Mouse (Mus musculus) heart, postnatal 0 days (tissue): ENCODE measurements at regions not wholly inside any gene's neighbourhood (a gene's known extent, or its start where the extent isn't known, plus 50 kb on each side); places are given as distances from the start of the nearest gene placed in this dataset.
A peak's percentile ranks its signal among the peaks of the same experiment; 100 is the strongest.

Experiments
- ATAC-seq: fragments of 200-750 bp; cut with Nextera tagmentation; 2 replicates; pipeline ENCODE4 v1.8.0; 2017; ENCODE audit warnings: low read depth, moderate number of reproducible peaks, moderate library complexity; ENCODE audit not compliant: insufficient read depth
- DNase-seq: peaks from one replicate; pipeline ENCODE4 v3.0.0-alpha.2; 2016; ENCODE audit warnings: low spot score
- H3K27ac ChIP-seq: fragments of 300-500 bp; sonication (generic); 2 replicates; pipeline ENCODE4 v1.5.1; 2014; ENCODE audit warnings: low read depth, mild to moderate bottlenecking
- H3K27me3 ChIP-seq: fragments of 300-500 bp; sonication (generic); 2 replicates; pipeline ENCODE4 v1.6.1; 2014; ENCODE audit warnings: low read length, mixed read lengths; ENCODE audit not compliant: control insufficient read depth, insufficient read depth
- H3K36me3 ChIP-seq: fragments of 300-500 bp; sonication (generic); replicated peaks from 2 replicates; pipeline ENCODE4 v1.6.1; 2014; ENCODE audit warnings: low read length, mixed read lengths; ENCODE audit not compliant: control insufficient read depth, insufficient read depth
- H3K4me1 ChIP-seq: fragments of 300-500 bp; sonication (generic); 2 replicates; pipeline ENCODE4 v1.6.1; 2014; ENCODE audit warnings: antibody characterized with exemption; ENCODE audit not compliant: control insufficient read depth, insufficient read depth
- H3K4me2 ChIP-seq: fragments of 300-500 bp; sonication (generic); 2 replicates; pipeline ENCODE4 v1.6.1; 2014; ENCODE audit warnings: low read depth, mild to moderate bottlenecking, low read length, moderate library complexity
- H3K4me3 ChIP-seq: fragments of 300-500 bp; sonication (generic); 2 replicates; pipeline ENCODE4 v1.5.1; 2014; ENCODE audit warnings: low read depth, low read length
- H3K9ac ChIP-seq: fragments of 300-500 bp; sonication (generic); replicated peaks from 2 replicates; pipeline ENCODE4 v1.6.1; 2014; ENCODE audit warnings: low read depth, low read length, mixed read lengths
- H3K9me3 ChIP-seq: fragments of 300-500 bp; sonication (generic); replicated peaks from 2 replicates; pipeline ENCODE4 v1.6.1; 2016; ENCODE audit warnings: low read length; ENCODE audit not compliant: control insufficient read depth
- CTCF ChIP-seq: IDR thresholded peaks from 2 replicates; pipeline ENCODE4 v1.5.1; 2016; ENCODE audit warnings: antibody characterized with exemption, control low read depth, low read depth
- EP300 ChIP-seq: IDR thresholded peaks from 2 replicates; pipeline ENCODE4 v1.6.1; 2016; ENCODE audit warnings: antibody characterized with exemption, low read depth
- WGBS: fragments of 180-500 bp; shearing (Covaris S2); extraction: QIAGEN DNeasy Blood & Tissue Kit; methylation state at CpG from one replicate; pipeline ENCODE4 v1.1.7; 2014; 5-methylcytosine and 5-hydroxymethylcytosine counted together

DNA sequence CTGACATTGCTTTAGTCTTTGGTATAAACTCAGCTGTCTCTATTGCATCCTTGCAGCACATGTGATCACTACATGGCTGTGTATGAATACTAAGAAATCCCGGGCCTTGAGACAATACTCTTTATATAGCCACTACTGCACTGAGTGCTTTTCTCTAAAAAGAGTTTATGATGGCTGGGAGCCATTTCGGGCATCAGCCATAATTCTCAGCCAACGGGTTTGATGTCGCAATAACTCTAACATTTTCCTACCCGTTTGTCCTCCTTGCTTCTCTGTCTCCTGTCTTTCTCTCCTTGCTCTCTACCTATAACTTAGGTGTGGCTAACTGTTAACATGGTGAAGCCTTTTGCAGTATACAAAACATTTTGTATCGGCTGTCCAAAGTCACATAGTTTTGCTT lies 85.5 kb upstream of the Dap start:
- Histone ChIP-seq H3K9me3 (no peaks in the 10 kb centered on the region), H3K4me1 (no peaks in the 10 kb centered on the region), H3K9ac (no peak overlapping the region), H3K27me3 (no peaks in the 10 kb centered on the region), H3K27ac (no peak overlapping the region), H3K36me3 (no peaks in the 10 kb centered on the region), H3K4me3 (no peak overlapping the region), H3K4me2 (no peak overlapping the region)
- ATAC-seq (no peak), DNase-seq (no peak)
- WGBS, result 79% methylated on average over 6 of the region's 6 CpGs
- TF ChIP-seq CTCF (no peak), EP300 (no peak)

DNA sequence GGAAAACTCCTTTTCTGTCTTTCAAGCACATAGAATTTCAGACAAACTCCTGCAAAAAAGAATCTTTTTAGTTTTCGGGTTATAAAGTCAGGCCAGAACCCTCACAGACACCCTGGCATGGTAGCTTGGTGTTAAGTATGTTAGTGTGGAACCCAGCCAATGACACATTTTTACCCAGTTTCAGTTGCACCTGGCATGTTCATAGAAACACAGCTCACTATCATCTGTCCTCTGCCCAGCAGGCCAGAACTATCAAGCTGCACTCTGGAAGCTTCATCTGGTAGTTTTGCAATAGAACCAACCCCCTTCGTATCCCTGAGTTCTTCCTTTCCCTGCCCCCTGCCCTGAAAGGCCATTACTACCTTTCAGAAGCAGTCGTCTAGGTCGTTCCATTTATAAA lies 82.4 kb upstream of the Dap start:
- ATAC-seq, result no peak
- WGBS, result 69% methylated on average over 4 of the region's 4 CpGs
- no peak for TF ChIP-seq EP300
- no peak for TF ChIP-seq CTCF

DNA sequence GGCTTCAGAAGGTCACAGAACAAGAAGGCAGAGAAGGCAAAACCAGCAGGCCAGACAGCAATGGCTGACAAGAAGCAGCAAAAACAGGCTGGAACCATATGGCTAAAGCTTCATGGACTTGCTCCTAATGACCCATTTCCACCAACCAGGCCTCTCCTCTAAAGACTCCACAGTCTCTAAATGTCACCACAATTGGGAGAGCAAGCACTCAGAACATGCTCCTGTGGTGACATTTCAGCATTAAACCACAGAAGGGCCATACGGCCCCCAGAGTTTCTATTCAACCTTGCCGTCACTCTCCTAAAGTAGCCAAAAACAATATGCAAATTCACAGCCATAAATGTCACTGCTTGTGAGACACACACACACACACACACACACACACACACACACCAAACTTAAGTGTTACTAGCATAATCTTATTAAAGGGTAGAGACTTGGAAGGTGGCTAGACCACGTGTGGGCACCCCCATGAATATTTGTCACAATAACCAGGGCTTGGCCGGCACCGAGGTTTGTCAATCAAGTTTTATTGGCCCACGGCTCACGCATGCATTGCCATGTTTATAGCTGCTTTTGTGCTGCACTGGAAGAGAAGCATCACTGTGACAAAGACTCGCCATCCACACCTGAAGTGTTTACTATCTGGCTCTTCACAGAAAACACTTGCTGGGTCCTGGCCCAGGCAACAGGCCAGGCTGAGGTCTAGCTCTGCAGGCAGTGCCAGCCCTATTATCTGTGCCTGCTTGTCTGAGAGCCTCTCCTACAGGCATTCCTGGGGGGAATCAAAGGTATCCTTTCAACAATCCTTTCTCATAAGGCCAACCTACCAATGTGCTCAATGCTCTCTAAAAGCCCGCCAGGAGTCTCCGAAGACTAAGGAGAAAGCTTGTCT lies 75.6 kb upstream of the Dap start:
- no peak overlapping the region for H3K4me3 ChIP-seq
- no peak overlapping the region for H3K9ac ChIP-seq
- ATAC-seq (no peak), DNase-seq (no peak)
- H3K9me3 ChIP-seq, result no peaks in the 10 kb centered on the region
- no peak overlapping the region for H3K4me2 ChIP-seq
- no peaks in the 10 kb centered on the region for H3K4me1 ChIP-seq
- no peak overlapping the region for H3K27ac ChIP-seq
- no peak for TF ChIP-seq EP300
- 81% methylated on average over 10 of the region's 10 CpGs for WGBS
- no peaks in the 10 kb centered on the region for H3K36me3 ChIP-seq
- no peaks in the 10 kb centered on the region for H3K27me3 ChIP-seq

More for the DNA sequence above, 82.4 kb upstream of the Dap start:
- no peak for DNase-seq
- no peaks in the 10 kb centered on the region for H3K36me3 ChIP-seq
- no peaks in the 10 kb centered on the region for H3K9me3 ChIP-seq
- H3K4me3 ChIP-seq, result no peak overlapping the region
- H3K27ac ChIP-seq, result no peak overlapping the region
- no peak overlapping the region for H3K9ac ChIP-seq
- H3K4me2 ChIP-seq, result no peak overlapping the region
- H3K4me1 ChIP-seq, result no peaks in the 10 kb centered on the region
- H3K27me3 ChIP-seq, result no peaks in the 10 kb centered on the region

DNA sequence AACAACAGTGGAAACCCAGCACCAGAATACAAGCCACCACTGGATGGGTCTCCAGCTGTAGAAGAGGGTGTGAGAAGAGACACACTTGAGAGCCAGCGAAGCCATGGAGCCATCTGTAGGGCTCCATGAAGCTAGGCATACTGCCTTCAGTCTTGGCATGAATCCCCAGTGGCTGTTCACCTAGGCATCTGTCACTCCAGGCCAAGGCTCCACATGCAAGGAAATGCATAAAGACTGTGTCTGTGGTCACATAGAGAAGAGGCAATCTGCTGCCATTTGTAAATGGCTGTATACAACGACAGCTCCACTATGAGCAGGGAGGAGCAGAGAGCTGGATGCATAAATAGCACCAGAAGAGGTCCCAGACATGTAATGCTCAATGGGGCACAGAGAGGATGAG lies 74.3 kb upstream of the Dap start:
- Histone ChIP-seq H3K27me3 (no peaks in the 10 kb centered on the region), H3K9ac (no peak overlapping the region), H3K36me3 (no peaks in the 10 kb centered on the region), H3K9me3 (no peaks in the 10 kb centered on the region), H3K4me1 (no peaks in the 10 kb centered on the region), H3K27ac (no peak overlapping the region), H3K4me2 (no peak overlapping the region), H3K4me3 (no peak overlapping the region)
- TF ChIP-seq EP300 (no peak), CTCF (no peak)
- DNase-seq (no peak), ATAC-seq (no peak)
- WGBS, result 51% methylated on average over 2 of the region's 2 CpGs

DNA sequence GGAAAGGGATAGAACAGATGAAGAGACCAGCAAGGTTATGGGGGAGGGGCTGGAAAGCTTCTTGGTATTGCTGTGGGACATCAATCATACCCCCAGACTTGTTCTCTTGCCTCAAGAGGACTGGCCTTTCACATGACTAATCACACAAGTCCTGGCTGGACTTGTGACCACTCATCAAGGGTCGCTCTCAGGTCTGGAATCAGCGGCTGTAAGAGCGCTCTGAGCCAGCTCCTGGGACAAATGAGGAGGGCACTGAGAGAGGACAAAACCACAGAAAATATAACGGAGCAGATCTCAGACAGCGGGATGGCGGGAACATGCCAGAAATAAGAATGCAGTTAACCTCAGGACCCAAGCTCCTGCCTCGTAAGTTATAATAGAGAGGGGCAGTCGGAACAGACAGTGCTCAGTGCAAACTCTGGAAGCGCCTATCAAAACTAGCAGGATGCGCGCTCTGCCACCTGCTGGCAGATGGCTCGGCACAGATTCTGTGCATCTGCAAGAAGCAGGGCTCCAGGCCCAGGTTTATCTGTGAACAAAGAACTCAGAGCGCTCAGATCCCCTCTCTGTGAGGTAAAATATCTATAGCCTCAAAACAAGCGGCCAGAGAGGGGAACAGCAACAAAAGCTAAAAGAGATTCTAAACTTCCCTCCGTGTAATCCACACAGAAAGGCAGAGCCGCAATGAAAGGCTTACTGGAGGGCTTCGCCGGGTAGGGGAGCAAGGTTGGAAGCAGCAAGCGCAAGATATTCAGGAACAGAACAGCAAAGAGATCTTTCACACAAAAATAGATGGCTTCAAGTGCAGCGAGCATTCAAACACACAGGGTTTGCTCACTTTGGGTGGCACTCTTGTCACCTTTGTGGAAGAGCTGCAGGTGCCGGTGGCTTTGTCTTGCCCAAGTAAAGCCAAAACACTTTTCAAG lies 73.3 kb upstream of the Dap start:
- no peaks in the 10 kb centered on the region for H3K4me1 ChIP-seq
- H3K27me3 ChIP-seq, result no peaks in the 10 kb centered on the region
- ATAC-seq (no peak), DNase-seq (peak; percentile 24)
- H3K4me3 ChIP-seq, result no peak overlapping the region
- no peak for TF ChIP-seq EP300
- peak; percentile 55 for TF ChIP-seq CTCF
- no peak overlapping the region for H3K9ac ChIP-seq
- H3K9me3 ChIP-seq, result no peaks in the 10 kb centered on the region
- H3K27ac ChIP-seq, result no peak overlapping the region
- WGBS, result 43% methylated on average over 21 of the region's 21 CpGs
- no peaks in the 10 kb centered on the region for H3K36me3 ChIP-seq
- H3K4me2 ChIP-seq, result peak overlapping the region; percentile 5; the same call in 1 of the 2 replicates
